Mouse (Mus musculus) skeletal muscle tissue, adult 2 months (tissue): ENCODE measurements around the gene Lgmn.

Experiments
- DNase-seq: peaks from one replicate; pipeline ENCODE4 v3.0.0-alpha.2; 2012; ENCODE audit warnings: low read depth, low spot score

Lgmn gene

GRCm38 (mm10) chr12:102348447-102348846 is 91.2 kb downstream of the Lgmn start:
- no peak for DNase-seq

DNA sequence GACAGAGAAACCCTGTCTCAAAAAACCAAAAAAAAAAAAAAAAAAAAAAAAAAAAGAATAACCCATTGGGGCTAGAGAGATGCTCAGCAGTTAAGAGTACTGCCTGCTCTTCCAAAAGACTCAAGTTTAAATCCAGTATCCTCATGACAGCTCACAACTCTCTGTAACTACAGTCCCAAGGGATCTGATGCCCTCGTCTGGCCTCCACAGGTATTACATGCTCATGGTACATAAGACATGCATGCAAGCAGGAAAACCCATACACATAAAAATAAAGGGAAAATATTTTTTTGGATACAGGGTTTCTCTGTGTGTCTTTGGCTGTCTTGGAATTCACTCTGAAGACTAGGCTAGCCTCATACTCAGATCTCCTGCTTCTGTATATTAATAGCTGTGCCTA is 93.1 kb downstream of the Lgmn start:
- no peak for DNase-seq

GRCm38 (mm10) chr12:102345031-102345815 is 94.4 kb downstream of the Lgmn start:
- DNase-seq, result no peak
